Mouse (Mus musculus) splenic B cell, adult 2 months (primary cell): ENCODE data around the gene Col16a1.

Experiments
- DNase-seq: peaks from one replicate; pipeline ENCODE4 v3.0.0-alpha.2; 2011; ENCODE audit warnings: low read depth, low spot score
- H3K27me3 ChIP-seq: 2 replicates; pipeline ENCODE4 v1.6.1; 2012; ENCODE audit warnings: mild to moderate bottlenecking, low read length, moderate library complexity, mixed read lengths; ENCODE audit not compliant: control insufficient read depth, poor library complexity, insufficient read depth, severe bottlenecking
- H3K36me3 ChIP-seq: 2 replicates; pipeline ENCODE4 v1.6.1; 2012; ENCODE audit warnings: mild to moderate bottlenecking, low read length, moderate library complexity, mixed read lengths; ENCODE audit not compliant: control insufficient read depth, poor library complexity, insufficient read depth, severe bottlenecking

The Col16a1 gene

DNA sequence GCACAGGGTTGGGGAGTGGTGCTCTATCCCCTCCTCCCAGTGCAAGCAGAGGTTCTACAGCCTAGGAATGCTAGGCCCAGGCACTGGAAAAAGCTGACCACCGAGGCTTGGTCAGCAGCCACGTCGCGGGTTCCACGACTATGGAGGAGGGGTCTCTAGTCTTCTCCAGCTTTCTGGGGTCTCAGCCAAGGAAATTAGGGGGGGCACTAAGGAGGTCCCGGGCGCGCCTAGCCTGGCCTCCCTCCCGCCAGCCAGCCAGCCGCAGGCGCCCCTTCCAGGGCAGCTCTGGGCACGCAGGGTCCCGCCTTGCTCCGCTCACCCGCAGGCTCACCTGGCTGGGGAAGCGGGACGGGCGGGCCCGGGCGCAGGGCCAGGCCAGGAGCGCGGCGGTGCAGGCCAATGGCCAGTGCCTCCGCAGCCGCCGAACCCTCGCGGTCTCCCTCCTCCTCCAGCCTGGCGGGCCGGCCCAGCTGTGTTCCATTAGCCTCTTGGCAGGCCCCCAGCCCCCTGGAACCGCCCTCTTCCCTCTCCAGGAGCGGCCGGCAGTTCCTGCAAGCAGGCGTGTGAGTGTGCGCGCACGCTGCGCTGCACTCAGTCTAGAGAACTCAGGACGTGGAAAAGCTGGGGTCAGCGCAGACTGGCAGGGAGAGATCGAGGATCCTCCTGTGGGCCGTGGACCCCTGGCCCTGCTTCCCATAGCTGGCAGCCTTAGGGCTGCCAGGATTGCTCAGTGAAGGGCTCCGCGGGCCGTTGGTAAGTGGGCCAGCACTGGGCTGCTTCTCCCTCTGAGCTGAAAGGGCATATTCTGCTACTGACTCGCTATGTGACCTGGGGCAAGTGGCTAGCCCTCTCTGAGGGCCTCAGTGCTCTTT, at the start of gene Col16a1:
Col16a1 (plus strand) TSS at position 510 of the 872 bp plus-strand sequence.
- DNase-seq, result no peak
- H3K27me3 ChIP-seq, result no peaks in the 10 kb centered on the region
- no peaks in the 10 kb centered on the region for H3K36me3 ChIP-seq

DNA sequence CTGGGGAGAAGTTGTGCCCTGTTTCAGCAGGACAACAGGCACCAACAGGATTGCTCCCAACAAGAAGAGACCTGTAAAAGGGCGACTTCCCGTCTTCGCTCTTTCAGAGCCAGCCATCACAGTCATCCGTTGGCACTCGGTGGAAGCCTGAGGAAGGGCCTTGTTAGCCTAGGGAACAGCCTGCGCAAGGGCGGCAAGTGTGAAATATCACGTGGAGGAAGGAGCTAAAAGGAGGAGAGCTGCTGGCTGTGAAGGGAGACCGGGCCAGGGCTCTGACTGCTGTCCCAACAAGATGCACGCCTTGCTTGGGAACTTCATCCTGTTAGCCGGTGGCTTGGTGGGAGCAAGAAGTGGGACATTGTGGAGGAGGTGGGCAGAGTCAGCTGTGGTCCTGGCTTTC, 49.5 kb upstream of the Col16a1 start:
- no peaks in the 10 kb centered on the region for H3K36me3 ChIP-seq
- H3K27me3 ChIP-seq, result no peaks in the 10 kb centered on the region
- no peak for DNase-seq

DNA sequence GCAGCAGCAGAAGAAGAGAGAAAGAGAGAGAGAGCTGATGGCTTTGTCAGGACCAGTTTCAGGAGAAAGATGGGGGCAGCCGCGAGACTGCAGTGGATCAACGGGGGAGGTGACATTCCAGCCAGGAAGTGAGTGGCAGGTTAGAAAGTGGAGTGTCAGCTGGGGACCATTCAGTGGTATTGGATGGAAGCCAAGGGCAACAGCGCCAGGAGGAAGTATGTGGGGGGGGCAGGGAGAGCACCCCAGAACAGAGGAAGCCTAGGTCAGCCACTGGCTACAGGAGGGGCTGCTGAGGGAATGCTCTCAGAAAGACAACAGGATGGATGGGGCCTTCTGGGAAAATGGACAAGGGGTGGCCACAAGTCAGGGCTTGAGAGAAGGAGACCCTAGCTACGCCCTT, 45.9 kb upstream of the Col16a1 start:
- DNase-seq, result no peak
- Histone ChIP-seq H3K27me3 (no peaks in the 10 kb centered on the region), H3K36me3 (no peaks in the 10 kb centered on the region)

DNA sequence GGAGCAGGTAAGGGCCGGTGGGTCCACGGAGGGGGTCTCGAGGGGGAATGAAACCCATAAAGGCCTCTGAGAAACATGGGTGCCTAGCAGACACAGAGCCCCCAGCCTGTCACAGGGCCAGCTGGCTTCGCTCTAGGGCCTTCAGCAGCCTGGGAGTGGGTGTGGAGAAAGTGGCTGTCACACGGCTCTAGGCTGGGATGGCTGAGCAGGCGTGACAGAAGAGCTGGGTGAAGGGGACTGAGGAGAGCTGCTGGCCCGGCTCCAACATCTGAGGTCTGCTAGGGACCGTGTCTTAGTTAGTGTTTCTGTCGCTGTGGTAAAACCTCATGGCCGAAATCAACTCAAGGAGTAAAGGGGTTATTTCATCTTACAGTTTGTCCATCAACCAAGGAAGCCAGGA, 45.5 kb upstream of the Col16a1 start:
- no peak for DNase-seq
- Histone ChIP-seq H3K27me3 (no peaks in the 10 kb centered on the region), H3K36me3 (no peaks in the 10 kb centered on the region)

DNA sequence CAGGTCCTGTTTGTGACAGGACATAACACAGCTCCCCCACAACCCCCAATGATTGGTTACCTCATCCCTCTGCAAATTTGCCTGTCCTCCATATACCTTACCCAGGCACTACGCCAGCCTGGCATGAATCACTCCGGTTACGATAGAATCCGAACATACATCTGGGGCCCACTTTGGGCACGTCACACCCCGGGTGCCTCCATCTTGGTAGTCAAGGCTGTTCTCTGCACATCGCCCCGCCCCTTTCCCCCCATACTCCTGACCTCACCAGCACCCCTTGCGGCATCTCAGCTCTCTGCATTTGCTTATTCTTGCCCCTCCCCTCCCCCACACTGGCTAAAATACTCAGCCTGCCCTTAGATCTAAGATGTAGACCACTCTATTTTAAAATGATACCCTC, 42.0 kb upstream of the Col16a1 start:
- Histone ChIP-seq H3K27me3 (no peaks in the 10 kb centered on the region), H3K36me3 (no peaks in the 10 kb centered on the region)
- DNase-seq, result peak; percentile 11

DNA sequence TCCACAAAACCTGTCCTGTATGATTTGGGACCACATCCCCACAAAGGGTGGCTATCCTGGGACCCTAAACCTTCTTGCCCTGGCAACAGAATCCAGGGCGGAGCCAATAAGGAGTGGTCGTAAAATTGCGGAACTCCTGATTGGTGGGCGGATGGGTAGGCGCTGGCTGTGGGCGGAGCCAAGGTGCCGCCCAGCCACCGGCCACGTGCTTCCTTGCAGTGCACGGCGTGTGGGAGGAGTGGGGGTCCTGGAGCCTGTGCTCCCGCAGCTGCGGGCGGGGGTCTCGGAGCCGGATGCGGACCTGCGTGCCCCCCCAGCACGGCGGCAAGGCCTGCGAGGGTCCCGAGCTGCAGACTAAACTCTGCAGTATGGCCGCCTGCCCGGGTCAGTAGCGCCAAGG, 41.1 kb upstream of the Col16a1 start:
- DNase-seq, result peak; percentile 24
- no peaks in the 10 kb centered on the region for H3K27me3 ChIP-seq
- no peaks in the 10 kb centered on the region for H3K36me3 ChIP-seq

DNA sequence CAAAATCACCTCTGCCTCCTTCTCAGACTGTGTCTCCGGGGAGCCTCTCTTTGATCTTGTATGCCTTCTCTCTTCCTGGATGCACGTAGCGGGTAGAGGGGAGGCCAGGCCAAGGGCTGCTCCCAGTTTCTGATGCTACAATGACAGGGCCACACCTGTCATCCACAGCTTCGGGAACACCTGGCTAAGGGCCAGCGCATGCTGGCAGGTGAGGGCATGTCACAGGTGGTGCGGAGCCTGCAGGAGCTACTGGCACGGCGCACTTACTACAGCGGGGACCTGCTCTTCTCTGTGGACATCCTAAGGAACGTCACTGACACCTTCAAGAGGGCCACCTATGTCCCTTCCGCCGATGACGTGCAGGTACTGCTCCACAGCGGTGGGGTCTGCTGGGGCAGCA, 38.6 kb upstream of the Col16a1 start:
- Histone ChIP-seq H3K36me3 (no peaks in the 10 kb centered on the region), H3K27me3 (no peaks in the 10 kb centered on the region)
- no peak for DNase-seq

DNA sequence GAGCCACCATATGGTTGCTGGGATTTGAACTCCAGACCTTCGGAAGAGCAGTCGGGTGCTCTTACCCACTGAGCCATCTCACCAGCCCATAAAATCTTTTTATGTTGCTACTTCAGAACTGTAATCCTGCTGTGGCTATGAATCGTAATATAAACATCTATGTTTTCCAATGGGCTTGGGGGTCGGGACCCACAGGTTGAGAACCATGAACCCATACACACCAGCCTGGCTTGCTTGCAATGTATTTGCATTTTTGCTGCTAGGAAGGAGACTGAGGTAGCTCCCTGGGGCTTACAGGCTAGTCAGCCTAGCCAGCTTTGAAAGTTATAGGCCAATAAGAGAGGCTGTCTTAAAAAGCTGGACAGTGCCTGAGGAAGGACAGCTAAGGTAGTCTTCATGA, 36.9 kb upstream of the Col16a1 start:
- no peaks in the 10 kb centered on the region for H3K27me3 ChIP-seq
- DNase-seq, result no peak
- H3K36me3 ChIP-seq, result no peaks in the 10 kb centered on the region

DNA sequence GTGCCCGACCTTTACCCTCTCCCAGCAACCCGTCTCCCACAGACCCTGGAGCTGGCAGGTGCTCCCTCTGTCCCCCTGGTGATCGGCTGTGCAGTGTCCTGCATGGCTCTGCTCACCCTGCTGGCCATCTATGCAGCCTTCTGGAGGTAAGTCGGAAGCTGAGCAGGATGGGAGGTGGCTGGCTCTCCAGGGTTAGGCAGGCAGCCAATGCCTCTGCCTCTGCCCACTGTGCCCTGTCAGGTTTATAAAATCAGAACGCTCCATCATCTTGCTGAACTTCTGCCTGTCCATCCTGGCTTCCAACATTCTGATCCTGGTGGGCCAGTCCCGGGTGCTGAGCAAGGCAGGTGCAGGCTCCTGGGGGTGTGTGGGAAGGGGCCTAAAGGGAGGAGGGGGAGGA, 35.4 kb upstream of the Col16a1 start:
- DNase-seq, result no peak
- Histone ChIP-seq H3K27me3 (no peaks in the 10 kb centered on the region), H3K36me3 (no peaks in the 10 kb centered on the region)

DNA sequence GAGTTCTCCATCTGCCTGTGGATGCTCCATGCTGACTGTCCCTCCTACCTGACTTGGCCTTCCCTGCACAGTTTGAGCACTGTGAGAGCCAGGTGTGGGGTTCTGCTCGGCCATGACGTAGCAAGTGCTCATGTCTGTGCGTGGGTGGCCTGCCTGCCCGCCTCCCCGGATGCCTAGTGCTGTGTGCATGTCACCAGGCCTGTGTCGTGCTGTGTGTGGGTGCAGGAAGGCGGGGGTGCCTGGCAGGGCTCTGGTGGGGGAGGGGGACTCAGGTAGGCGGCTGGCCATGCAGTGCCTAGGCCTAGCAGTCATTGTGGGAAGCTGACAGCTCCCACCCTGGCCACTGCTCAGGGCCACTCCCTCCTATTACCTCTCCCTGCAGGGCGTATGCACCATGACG, 34.5 kb upstream of the Col16a1 start:
- Histone ChIP-seq H3K27me3 (no peaks in the 10 kb centered on the region; the same call in 1 of the 2 replicates), H3K36me3 (no peaks in the 10 kb centered on the region)
- no peak for DNase-seq

DNA sequence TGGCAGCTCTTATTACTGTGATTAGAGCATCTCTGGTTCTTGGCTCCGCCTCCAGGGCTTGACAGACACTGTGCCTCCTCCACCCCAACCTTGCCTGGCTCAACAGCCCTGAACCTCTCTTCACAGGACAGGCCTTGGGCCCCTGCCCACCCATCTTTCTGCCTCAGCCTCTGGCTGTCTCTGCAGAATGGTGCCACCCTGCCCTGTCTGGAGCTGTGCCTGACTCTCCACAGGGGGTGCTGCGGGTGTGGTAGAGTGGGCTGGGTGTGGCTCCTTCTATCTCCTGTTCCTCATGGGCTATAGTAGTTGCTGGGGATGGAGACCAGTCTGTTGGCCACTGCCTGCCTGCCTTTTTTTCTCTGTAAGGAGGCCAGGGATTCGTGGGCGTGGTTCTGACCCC, 31.6 kb upstream of the Col16a1 start:
- Histone ChIP-seq H3K27me3 (no peaks in the 10 kb centered on the region; the same call in 1 of the 2 replicates), H3K36me3 (no peaks in the 10 kb centered on the region)
- DNase-seq, result no peak

DNA sequence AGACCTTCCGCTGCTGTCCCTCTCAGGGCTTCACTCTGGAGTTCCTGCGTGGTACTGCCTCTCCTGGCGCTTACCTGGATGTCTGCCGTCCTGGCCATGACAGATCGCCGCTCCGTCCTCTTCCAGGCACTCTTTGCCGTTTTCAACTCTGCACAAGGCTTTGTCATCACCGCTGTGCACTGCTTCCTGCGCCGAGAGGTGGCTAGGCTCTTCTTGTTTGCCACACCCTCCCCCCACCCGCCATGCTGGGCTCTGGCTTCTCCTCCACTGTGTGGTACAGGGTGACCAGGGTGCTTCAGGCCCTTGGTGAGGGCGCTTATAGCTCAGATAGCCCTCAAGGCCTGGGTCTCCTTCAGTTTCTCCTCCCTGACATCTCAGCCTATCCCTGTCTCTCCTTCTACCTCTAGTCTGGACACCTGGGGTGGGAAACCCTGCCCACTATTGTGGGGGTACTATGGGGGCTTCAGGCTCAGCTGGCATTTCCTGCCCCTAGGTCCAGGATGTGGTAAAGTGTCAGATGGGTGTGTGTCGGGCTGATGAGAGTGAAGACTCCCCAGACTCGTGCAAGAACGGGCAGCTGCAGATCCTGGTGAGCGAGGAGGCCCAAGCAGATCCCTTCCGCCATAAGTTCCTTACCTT, 30.5 kb upstream of the Col16a1 start:
- no peak for DNase-seq
- no peaks in the 10 kb centered on the region for H3K36me3 ChIP-seq
- no peaks in the 10 kb centered on the region; the same call in 1 of the 2 replicates for H3K27me3 ChIP-seq

DNA sequence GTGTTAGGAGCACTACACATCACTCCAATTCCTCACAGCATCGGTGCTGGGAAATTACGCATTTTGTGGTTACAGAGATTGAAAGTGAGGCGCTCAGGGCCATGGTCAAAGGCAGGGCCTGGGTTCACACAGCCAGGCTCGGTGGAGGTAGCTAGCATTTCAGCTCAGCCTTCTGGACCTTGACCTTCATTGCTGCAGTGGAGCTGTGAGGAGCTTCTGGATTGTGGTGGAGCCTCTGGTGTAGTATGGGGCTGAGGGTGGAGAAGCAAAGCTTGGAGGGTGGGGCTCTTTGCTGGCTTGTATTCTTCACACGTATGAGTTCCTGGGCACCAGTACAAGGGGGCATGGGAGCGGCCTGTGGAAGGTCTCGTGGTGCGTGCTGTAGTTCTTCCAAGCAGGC, 24.7 kb upstream of the Col16a1 start:
- DNase-seq, result no peak
- Histone ChIP-seq H3K27me3 (no peaks in the 10 kb centered on the region), H3K36me3 (no peaks in the 10 kb centered on the region)

DNA sequence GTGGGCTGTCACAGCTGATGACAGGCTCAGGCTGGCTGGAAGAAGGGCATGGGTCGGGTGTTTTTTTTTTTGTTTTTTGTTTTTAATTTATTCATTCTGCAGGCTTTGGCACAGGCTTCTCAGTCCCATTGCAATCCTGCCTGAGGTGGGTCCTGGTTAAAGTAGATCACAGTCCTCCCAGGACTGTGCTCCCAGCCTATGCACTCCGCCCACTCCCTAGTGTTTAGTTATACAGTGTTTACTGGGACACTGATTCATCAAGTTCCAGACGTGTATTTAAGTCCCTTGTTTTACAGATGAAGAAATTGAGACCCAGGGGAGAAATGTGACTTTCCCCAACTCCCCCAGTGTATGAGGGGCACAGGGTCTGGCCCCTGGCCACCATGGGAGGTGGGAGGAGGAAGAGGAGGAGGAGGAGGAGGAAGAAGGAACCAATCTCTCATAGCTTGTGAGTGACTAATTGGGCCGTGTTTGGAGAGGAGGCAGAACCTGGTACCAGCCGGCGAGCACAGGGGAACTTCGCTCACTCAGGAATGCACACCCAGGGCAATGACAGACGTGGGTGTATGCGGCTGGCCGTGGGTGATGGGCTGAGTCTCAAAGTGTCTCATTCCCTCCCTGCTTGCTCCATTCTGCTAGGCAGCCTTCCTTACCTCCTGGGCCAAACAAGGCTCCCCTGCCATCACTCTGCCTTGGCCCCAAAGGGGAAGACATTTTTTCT, 24.0 kb upstream of the Col16a1 start:
- H3K36me3 ChIP-seq, result no peaks in the 10 kb centered on the region
- DNase-seq, result no peak
- H3K27me3 ChIP-seq, result no peaks in the 10 kb centered on the region

DNA sequence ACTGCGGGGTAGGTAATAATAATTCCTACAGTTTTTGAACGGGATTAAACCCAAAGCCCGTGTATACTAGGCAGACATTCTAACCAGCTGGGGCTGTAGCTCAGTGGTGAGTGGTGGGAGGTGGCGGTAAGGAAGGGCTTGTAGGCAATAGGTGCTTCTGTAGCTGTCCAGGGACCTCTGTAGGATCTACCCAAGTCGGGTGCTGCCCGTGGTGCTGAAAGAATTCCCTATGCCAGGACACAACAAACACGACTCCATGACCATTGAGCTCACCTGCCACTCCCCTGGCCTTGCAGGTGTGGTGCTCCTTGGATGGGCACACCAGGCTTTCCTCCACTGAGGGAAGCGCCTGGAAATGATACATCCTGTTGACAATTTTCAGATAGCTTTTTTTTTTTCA, 22.1 kb upstream of the Col16a1 start:
- DNase-seq, result no peak
- H3K36me3 ChIP-seq, result no peaks in the 10 kb centered on the region
- no peaks in the 10 kb centered on the region for H3K27me3 ChIP-seq
